Mouse (Mus musculus): ENCODE results near the gene Smarca2. TPM values are rescaled to one million over a fixed set of nuclear protein-coding genes. Genes with fewer than 3 reads are reported as not detected.

Smarca2 gene
- polyA plus RNA-seq, 1 experiment from 2014 or later: 57.2 TPM

- no peaks in the 10 kb centered on the region for H3K9me3 ChIP-seq (replicated peaks; ENCODE audit: control insufficient read depth, low read length)
- H3K4me1 ChIP-seq (ENCODE audit: control insufficient read depth, insufficient read depth, low read length): no peaks in the 10 kb centered on the region
- WGBS: 82% methylated on average over 13 of the region's 13 CpGs
- DNase-seq (ENCODE audit: low spot score) (no peak), ATAC-seq (no peak)
- H3K36me3 ChIP-seq (ENCODE audit: control insufficient read depth, insufficient read depth, low read length): peaks cover 9% of the 10 kb centered on the region; the same call in 1 of the 2 replicates
- H3K4me2 ChIP-seq (ENCODE audit: low read length): no peak overlapping the region
- H3K9ac ChIP-seq (ENCODE audit: low read length): no peak overlapping the region
- no peak overlapping the region for H3K4me3 ChIP-seq (ENCODE audit: low read depth, low read length)
- no peak overlapping the region for H3K27ac ChIP-seq (ENCODE audit: low read depth, low read length)
- no peaks in the 10 kb centered on the region for H3K27me3 ChIP-seq (replicated peaks; ENCODE audit: control insufficient read depth, insufficient read depth, low read length)
Observed at GRCm38 (mm10) chr19:26759295-26759694, 154.4 kb downstream of the Smarca2 start.

- no peak overlapping the region for H3K9ac ChIP-seq (ENCODE audit: low read length)
- H3K4me1 ChIP-seq (ENCODE audit: control insufficient read depth, insufficient read depth, low read length): no peaks in the 10 kb centered on the region
- H3K4me2 ChIP-seq (ENCODE audit: low read length): no peak overlapping the region
- H3K27ac ChIP-seq (ENCODE audit: low read depth, low read length): no peak overlapping the region
- no peak for DNase-seq (ENCODE audit: low spot score)
- H3K27me3 ChIP-seq (replicated peaks; ENCODE audit: control insufficient read depth, insufficient read depth, low read length): no peaks in the 10 kb centered on the region
- H3K36me3 ChIP-seq (ENCODE audit: control insufficient read depth, insufficient read depth, low read length): peaks cover 9% of the 10 kb centered on the region; the same call in 1 of the 2 replicates
- H3K4me3 ChIP-seq (ENCODE audit: low read depth, low read length): no peak overlapping the region
- peak; percentile 23; the same call in 1 of the 2 replicates for ATAC-seq
- H3K9me3 ChIP-seq (replicated peaks; ENCODE audit: control insufficient read depth, low read length): no peaks in the 10 kb centered on the region
Observed at GRCm38 (mm10) chr19:26761257-26761656, 156.4 kb downstream of the Smarca2 start.

GRCm38 (mm10) chr19:26765483-26765882 lies 160.6 kb downstream of the Smarca2 start:
- Histone ChIP-seq H3K9ac (ENCODE audit: low read length) (no peak overlapping the region), H3K27me3 (replicated peaks; ENCODE audit: control insufficient read depth, insufficient read depth, low read length) (no peaks in the 10 kb centered on the region), H3K27ac (ENCODE audit: low read depth, low read length) (no peak overlapping the region), H3K36me3 (ENCODE audit: control insufficient read depth, insufficient read depth, low read length) (peaks cover 8% of the 10 kb centered on the region; the same call in 1 of the 2 replicates), H3K9me3 (replicated peaks; ENCODE audit: control insufficient read depth, low read length) (no peaks in the 10 kb centered on the region), H3K4me2 (ENCODE audit: low read length) (no peak overlapping the region), H3K4me1 (ENCODE audit: control insufficient read depth, insufficient read depth, low read length) (peaks cover 17% of the 10 kb centered on the region), H3K4me3 (ENCODE audit: low read depth, low read length) (no peak overlapping the region)
- WGBS: 90% methylated on average over 7 of the region's 7 CpGs
- DNase-seq (ENCODE audit: low spot score) (no peak), ATAC-seq (no peak)

GRCm38 (mm10) chr19:26767454-26767853 lies 162.6 kb downstream of the Smarca2 start:
- Histone ChIP-seq H3K9me3 (replicated peaks; ENCODE audit: control insufficient read depth, low read length) (no peaks in the 10 kb centered on the region), H3K27me3 (replicated peaks; ENCODE audit: control insufficient read depth, insufficient read depth, low read length) (no peaks in the 10 kb centered on the region), H3K9ac (ENCODE audit: low read length) (no peak overlapping the region), H3K36me3 (ENCODE audit: control insufficient read depth, insufficient read depth, low read length) (peaks cover 17% of the 10 kb centered on the region), H3K4me2 (ENCODE audit: low read length) (no peak overlapping the region), H3K4me3 (ENCODE audit: low read depth, low read length) (no peak overlapping the region), H3K27ac (ENCODE audit: low read depth, low read length) (no peak overlapping the region), H3K4me1 (ENCODE audit: control insufficient read depth, insufficient read depth, low read length) (peaks cover 24% of the 10 kb centered on the region)
- 88% methylated on average over 13 of the region's 13 CpGs for WGBS
- DNase-seq (ENCODE audit: low spot score) (no peak), ATAC-seq (no peak)

GRCm38 (mm10) chr19:26767941-26768340 lies 163.1 kb downstream of the Smarca2 start:
- 95% methylated on average over 6 of the region's 6 CpGs for WGBS

GRCm38 (mm10) chr19:26768846-26769245 lies 164.0 kb downstream of the Smarca2 start:
- no peak overlapping the region for H3K9ac ChIP-seq (ENCODE audit: low read length)
- DNase-seq (ENCODE audit: low spot score) (no peak), ATAC-seq (no peak)
- H3K4me3 ChIP-seq (ENCODE audit: low read depth, low read length): no peak overlapping the region
- no peak overlapping the region for H3K4me2 ChIP-seq (ENCODE audit: low read length)
- H3K27ac ChIP-seq (ENCODE audit: low read depth, low read length): peak overlapping the region; percentile 98
- peaks cover 24% of the 10 kb centered on the region for H3K4me1 ChIP-seq (ENCODE audit: control insufficient read depth, insufficient read depth, low read length)
- 87% methylated on average over 5 of the region's 5 CpGs for WGBS
- H3K36me3 ChIP-seq (ENCODE audit: control insufficient read depth, insufficient read depth, low read length): peaks cover 26% of the 10 kb centered on the region
- no peaks in the 10 kb centered on the region for H3K9me3 ChIP-seq (replicated peaks; ENCODE audit: control insufficient read depth, low read length)
- no peaks in the 10 kb centered on the region for H3K27me3 ChIP-seq (replicated peaks; ENCODE audit: control insufficient read depth, insufficient read depth, low read length)

More at GRCm38 (mm10) chr19:26767941-26768340, 163.1 kb downstream of the Smarca2 start:
- Histone ChIP-seq H3K27ac (ENCODE audit: low read depth, low read length) (peak overlapping the region; percentile 98; the same call in 1 of the 2 replicates), H3K4me2 (ENCODE audit: low read length) (no peak overlapping the region), H3K36me3 (ENCODE audit: control insufficient read depth, insufficient read depth, low read length) (peaks cover 21% of the 10 kb centered on the region), H3K27me3 (replicated peaks; ENCODE audit: control insufficient read depth, insufficient read depth, low read length) (no peaks in the 10 kb centered on the region), H3K4me3 (ENCODE audit: low read depth, low read length) (no peak overlapping the region), H3K4me1 (ENCODE audit: control insufficient read depth, insufficient read depth, low read length) (peaks cover 24% of the 10 kb centered on the region), H3K9ac (ENCODE audit: low read length) (no peak overlapping the region), H3K9me3 (replicated peaks; ENCODE audit: control insufficient read depth, low read length) (no peaks in the 10 kb centered on the region)
- ATAC-seq (no peak), DNase-seq (ENCODE audit: low spot score) (no peak)

- Histone ChIP-seq H3K4me2 (ENCODE audit: low read length) (peak overlapping the region; percentile 44), H3K4me3 (ENCODE audit: low read depth, low read length) (peak overlapping the region; percentile 13), H3K27me3 (replicated peaks; ENCODE audit: control insufficient read depth, insufficient read depth, low read length) (no peaks in the 10 kb centered on the region), H3K9me3 (replicated peaks; ENCODE audit: control insufficient read depth, low read length) (no peaks in the 10 kb centered on the region), H3K36me3 (ENCODE audit: control insufficient read depth, insufficient read depth, low read length) (peaks cover 34% of the 10 kb centered on the region), H3K9ac (ENCODE audit: low read length) (peak overlapping the region; percentile 53), H3K4me1 (ENCODE audit: control insufficient read depth, insufficient read depth, low read length) (peaks cover 24% of the 10 kb centered on the region), H3K27ac (ENCODE audit: low read depth, low read length) (peak overlapping the region; percentile 98)
- DNase-seq (ENCODE audit: low spot score): peak; percentile 95
- peak; percentile 85 for ATAC-seq
- WGBS: 8% methylated on average over 16 of the region's 16 CpGs
Observed at GRCm38 (mm10) chr19:26769609-26770500, 165.0 kb downstream of the Smarca2 start.

- peaks cover 38% of the 10 kb centered on the region for H3K36me3 ChIP-seq (ENCODE audit: control insufficient read depth, insufficient read depth, low read length)
- WGBS: 16% methylated on average over 6 of the region's 6 CpGs
- H3K27ac ChIP-seq (ENCODE audit: low read depth, low read length): peak overlapping the region; percentile 98
- H3K4me3 ChIP-seq (ENCODE audit: low read depth, low read length): no peak overlapping the region
- H3K9me3 ChIP-seq (replicated peaks; ENCODE audit: control insufficient read depth, low read length): no peaks in the 10 kb centered on the region
- peak overlapping the region; percentile 44 for H3K4me2 ChIP-seq (ENCODE audit: low read length)
- peaks cover 24% of the 10 kb centered on the region for H3K4me1 ChIP-seq (ENCODE audit: control insufficient read depth, insufficient read depth, low read length)
- H3K27me3 ChIP-seq (replicated peaks; ENCODE audit: control insufficient read depth, insufficient read depth, low read length): no peaks in the 10 kb centered on the region
- DNase-seq (ENCODE audit: low spot score): peak; percentile 66
- peak; percentile 56 for ATAC-seq
- H3K9ac ChIP-seq (ENCODE audit: low read length): peak overlapping the region; percentile 53
Observed at GRCm38 (mm10) chr19:26770592-26770991, 165.7 kb downstream of the Smarca2 start.

- 99% methylated on average over 11 of the region's 11 CpGs for WGBS
- Histone ChIP-seq H3K27me3 (replicated peaks; ENCODE audit: control insufficient read depth, insufficient read depth, low read length) (no peaks in the 10 kb centered on the region), H3K4me1 (ENCODE audit: control insufficient read depth, insufficient read depth, low read length) (peaks cover 24% of the 10 kb centered on the region), H3K27ac (ENCODE audit: low read depth, low read length) (no peak overlapping the region; the same call in 1 of the 2 replicates), H3K36me3 (ENCODE audit: control insufficient read depth, insufficient read depth, low read length) (peaks cover 53% of the 10 kb centered on the region), H3K4me3 (ENCODE audit: low read depth, low read length) (no peak overlapping the region), H3K9ac (ENCODE audit: low read length) (no peak overlapping the region), H3K9me3 (replicated peaks; ENCODE audit: control insufficient read depth, low read length) (no peaks in the 10 kb centered on the region), H3K4me2 (ENCODE audit: low read length) (no peak overlapping the region)
- no peak for ATAC-seq
- DNase-seq (ENCODE audit: low spot score): no peak
Observed at GRCm38 (mm10) chr19:26772051-26772583, 167.3 kb downstream of the Smarca2 start.
